Mouse (Mus musculus) MEL (cell line): ENCODE data around the gene Hmgcl.

Source experiments
- CHD1 ChIP-seq: IDR thresholded peaks from 2 replicates; pipeline ENCODE4 v1.6.1; 2012; ENCODE audit warnings: low read depth, mild to moderate bottlenecking, inconsistent platforms, low read length, improper control_type of control experiment
- CTCF ChIP-seq, 3 experiments: IDR thresholded peaks in 2 of 3; conservative IDR thresholded peaks in 1 of 3; 2 replicates each; pipeline ENCODE4 v1.5.1; 2011 to 2012; ENCODE audit warnings: low read length in 3 of 3, low read depth in 2 of 3, mild to moderate bottlenecking in 2 of 3, improper control_type of control experiment in 1 of 3, inconsistent platforms in 1 of 3, mixed read lengths in 1 of 3, moderate library complexity in 1 of 3; ENCODE audit not compliant: control insufficient read depth in 1 of 3, insufficient read depth in 1 of 3, poor library complexity in 1 of 3, severe bottlenecking in 1 of 3
- MAFK ChIP-seq: IDR thresholded peaks from 2 replicates; pipeline ENCODE4 v1.6.1; 2011; ENCODE audit warnings: low read depth, mild to moderate bottlenecking, low read length, improper control_type of control experiment, borderline replicate concordance
- MAX ChIP-seq: IDR thresholded peaks from 2 replicates; pipeline ENCODE4 v1.6.1; 2011; ENCODE audit warnings: low read length, improper control_type of control experiment
- MYB ChIP-seq: IDR thresholded peaks from 2 replicates; pipeline ENCODE4 v1.6.1; 2011; ENCODE audit warnings: mild to moderate bottlenecking, low read depth, low read length, improper control_type of control experiment
- NELFE ChIP-seq: IDR thresholded peaks from 2 replicates; pipeline ENCODE4 v1.6.1; 2011; ENCODE audit warnings: low read depth, low read length, improper control_type of control experiment
- POLR2A ChIP-seq, 2 experiments: IDR thresholded peaks; 2 replicates each; pipeline ENCODE4 v1.6.1; 2011 to 2012; ENCODE audit warnings: low read length in 2 of 2, mild to moderate bottlenecking in 2 of 2, control low read depth in 1 of 2, improper control_type of control experiment in 1 of 2, low read depth in 1 of 2, moderate library complexity in 1 of 2; ENCODE audit not compliant: control insufficient read depth in 1 of 2, insufficient read depth in 1 of 2, poor library complexity in 1 of 2
- RCOR1 ChIP-seq: IDR thresholded peaks from 2 replicates; pipeline ENCODE4 v1.6.1; 2012; ENCODE audit warnings: low read depth, mild to moderate bottlenecking, inconsistent platforms, low read length, improper control_type of control experiment
- USF2 ChIP-seq, 2 experiments: IDR thresholded peaks; 2 replicates each; pipeline ENCODE4 v1.6.1; 2011 to 2012; ENCODE audit warnings: improper control_type of control experiment in 2 of 2, low read length in 2 of 2, borderline replicate concordance in 1 of 2, inconsistent platforms in 1 of 2, low read depth in 1 of 2, mild to moderate bottlenecking in 1 of 2; ENCODE audit not compliant: insufficient read depth in 1 of 2

DNA sequence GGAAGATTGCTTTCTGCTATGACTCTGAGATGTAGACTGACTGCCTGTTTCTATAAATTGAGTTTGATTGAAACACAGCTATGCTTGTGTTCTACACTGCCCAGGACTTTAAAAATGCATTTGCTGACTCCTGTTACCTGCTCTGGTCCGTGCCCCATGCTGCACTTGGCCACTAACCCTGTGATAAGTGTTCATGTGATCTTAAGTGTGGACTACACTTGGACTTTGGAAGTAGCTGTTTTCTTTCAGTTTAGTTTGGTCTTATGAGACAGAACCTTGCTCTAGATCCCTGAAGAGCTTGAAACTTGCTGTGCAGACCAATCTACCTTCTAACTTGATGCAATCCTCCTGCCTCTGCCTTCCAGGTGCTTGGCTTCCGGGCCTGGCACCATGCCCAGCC lies 21.8 kb upstream of the Hmgcl start:
- TF ChIP-seq CTCF (IDR thresholded peaks at IDR 0.05 in 2 of 3, conservative IDR thresholded peaks at IDR 0.05 in 1 of 3; ENCODE audit: control insufficient read depth in 1 of 3, insufficient read depth in 1 of 3, low read depth in 2 of 3, low read length in 3 of 3, poor library complexity in 1 of 3, severe bottlenecking in 1 of 3) = no peak
- no peak for TF ChIP-seq NELFE
- TF ChIP-seq POLR2A (IDR thresholded peaks at IDR 0.05; ENCODE audit: control insufficient read depth in 1 of 2, insufficient read depth in 1 of 2, low read depth in 1 of 2, low read length in 2 of 2, poor library complexity in 1 of 2) = no peak
- TF ChIP-seq RCOR1 = no peak
- no peak for TF ChIP-seq MAFK
- no peak for TF ChIP-seq MYB
- no peak for TF ChIP-seq CHD1
- no peak for TF ChIP-seq MAX
- TF ChIP-seq USF2 (IDR thresholded peaks at IDR 0.05; ENCODE audit: borderline replicate concordance in 1 of 2, insufficient read depth in 1 of 2, low read depth in 1 of 2, low read length in 2 of 2) = no peak
